Mouse (Mus musculus) central nervous system, embryonic 18 days (tissue): ENCODE results near the gene Slc25a3. TPM values are rescaled to one million over a fixed set of nuclear protein-coding genes. Genes with fewer than 3 reads are reported as not detected.

Experiments used
- polyA plus RNA-seq: library from polyadenylated mRNA; depleted of rRNA; stranded (reverse); fragments of >200 nt; gene quantifications from 2 replicates; pipeline ENCODE4 v1.2.3, GENCODE M21; 2012; rRNA removed

Gene Slc25a3
- 442 and 448 TPM in 2 replicates for polyA plus RNA-seq

GRCm38 (mm10) chr10:91123828-91124822 is at the start of gene Slc25a3:
TSS of gene Slc25a3 (minus strand) at chr10:91124059.

GRCm38 (mm10) chr10:91082550-91083392 is 41.1 kb downstream of the Slc25a3 start, which contains the start of the genes Apaf1 and Ikbip:
TSS of gene Apaf1 (minus strand) at chr10:91082770.
TSS of gene Ikbip (plus strand) at chr10:91082940.

Other genes with a start within 250 kb of the Slc25a3 start
- gene Apaf1, start 41.3 kb downstream of the Slc25a3 start, polyA plus RNA-seq: 30.3 and 30.9 TPM in 2 replicates
- 10.7 and 11.3 TPM in 2 replicates for gene Ikbip, start 41.1 kb downstream of the Slc25a3 start, polyA plus RNA-seq
- gene Tmpo, start 57.3 kb upstream of the Slc25a3 start, polyA plus RNA-seq: 132 and 134 TPM in 2 replicates